Mouse (Mus musculus) embryonic fibroblast, embryonic 13.5 days (primary cell): Measurements from ENCODE around the gene Sorbs2.

ENCODE experiments used
- CTCF ChIP-seq: IDR thresholded peaks from 2 replicates; pipeline ENCODE4 v1.5.1; 2011; ENCODE audit warnings: mild to moderate bottlenecking, control low read depth, low read length, moderate library complexity, borderline replicate concordance; ENCODE audit not compliant: insufficient read depth
- POLR2A ChIP-seq: IDR thresholded peaks from 2 replicates; pipeline ENCODE4 v1.6.1; 2011; ENCODE audit warnings: low read depth, mild to moderate bottlenecking, control low read depth, low read length, moderate library complexity

GRCm38 (mm10) chr8:45751512-45752502 lies 244.2 kb downstream of the Sorbs2 start:
- TF ChIP-seq POLR2A (no peak), CTCF (no peak)
